Mouse (Mus musculus) retina, postnatal 7 days (tissue): Measurements from ENCODE around the gene Gm648.
"Not testable (repeated sequence)": the region's sequence is repeated elsewhere in the genome, so short reads cannot be mapped to it uniquely, and the experiment has no call there.

Experiments used
- DNase-seq: peaks from one replicate; pipeline ENCODE4 v3.0.0-alpha.2; 2012; ENCODE audit warnings: low read depth, low spot score

Gene Gm648

GRCm38 (mm10) chrX:56549506-56549905 lies at the start of gene Gm648:
Gene Gm648 (minus strand): TSS chrX:56549606.
- DNase-seq: no peak

GRCm38 (mm10) chrX:56597887-56598640 lies 48.7 kb upstream of the Gm648 start, which contains the start of gene Mmgt1:
Gene Mmgt1 (minus strand): TSS chrX:56598069.
- DNase-seq: peak; percentile 86

- DNase-seq: no peak
These were observed 47.9 kb upstream of the Gm648 start for GRCm38 (mm10) chrX:56597219-56597886.

- DNase-seq: no peak
These were observed 28.8 kb upstream of the Gm648 start for GRCm38 (mm10) chrX:56578200-56578599.

GRCm38 (mm10) chrX:56572465-56572864 lies 23.1 kb upstream of the Gm648 start:
- DNase-seq: no peak

GRCm38 (mm10) chrX:56553584-56553983 lies 4.2 kb upstream of the Gm648 start:
- no peak for DNase-seq

- DNase-seq: peak; percentile 6
These were observed 12.2 kb downstream of the Gm648 start for GRCm38 (mm10) chrX:56537162-56537561.

GRCm38 (mm10) chrX:56531266-56531665 lies 18.1 kb downstream of the Gm648 start:
- peak; percentile 11 for DNase-seq

- not testable (repeated sequence) for DNase-seq
These were observed 25.0 kb downstream of the Gm648 start, which contains the start of gene Gm10477 for GRCm38 (mm10) chrX:56524442-56524841. Gene Gm10477 (plus strand): TSS chrX:56524742.

- DNase-seq: no peak
These were observed 52.2 kb downstream of the Gm648 start for GRCm38 (mm10) chrX:56497241-56497640.
